Mouse (Mus musculus) megakaryocyte, embryonic 14.5 days (primary cell): Measurements from ENCODE around the gene Babam2.

ENCODE experiments used
- FLI1 ChIP-seq: IDR thresholded peaks from 2 replicates; pipeline ENCODE4 v1.6.1; 2012; ENCODE audit warnings: low read length, inconsistent platforms, mixed read lengths
- GATA1 ChIP-seq: IDR thresholded peaks from 3 replicates; pipeline ENCODE4 v1.6.1; 2012; ENCODE audit warnings: mixed read lengths, low read length, inconsistent platforms, borderline replicate concordance

DNA sequence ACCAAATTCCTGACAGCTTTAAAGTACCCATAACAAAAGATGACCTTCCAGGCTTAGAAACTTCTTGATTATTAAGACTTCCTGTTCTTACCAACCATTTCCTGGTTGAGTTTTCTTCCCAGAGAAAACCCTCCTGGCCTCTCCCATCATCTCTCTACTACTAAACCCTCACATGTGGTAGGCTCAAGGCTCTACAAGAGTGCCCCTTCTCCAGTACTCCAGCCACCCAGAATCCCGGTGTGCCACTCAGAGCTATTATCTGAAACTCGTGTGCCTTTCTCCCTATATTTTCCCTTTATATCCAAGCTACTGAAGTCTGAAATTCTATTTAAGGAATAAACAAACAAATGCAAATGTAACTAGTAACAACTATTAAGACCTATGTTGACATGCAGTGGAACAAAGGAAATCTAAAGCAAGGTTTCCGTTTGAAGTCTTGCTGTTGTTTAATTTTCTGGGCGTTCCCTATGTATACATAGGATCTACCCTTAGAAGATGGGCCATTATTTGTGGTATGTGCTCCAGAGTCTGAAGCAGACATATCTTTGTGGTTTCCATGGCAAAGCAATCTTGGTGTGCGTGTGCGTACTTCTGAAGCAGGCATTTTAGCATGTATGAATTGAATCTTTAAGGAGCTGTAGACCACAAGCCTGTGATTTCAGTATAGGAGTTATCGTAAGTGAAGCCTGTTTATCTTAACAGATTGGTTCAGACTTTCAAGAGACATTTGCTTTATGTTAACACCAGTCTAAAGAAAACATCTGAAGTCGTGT, 361.2 kb downstream of the Babam2 start:
- no peak for TF ChIP-seq GATA1
- TF ChIP-seq FLI1: no peak
